Mouse (Mus musculus): Measurements from ENCODE around the gene Rhebl1. TPM values are rescaled to one million over a fixed set of nuclear protein-coding genes. Genes with fewer than 3 reads are reported as not detected.

Gene Rhebl1
- polyA plus RNA-seq, 1 experiment from 2014 or later: 20.1 TPM

- peaks cover 42% of the 10 kb centered on the region for H3K27me3 ChIP-seq
- no peak overlapping the region for H3K27ac ChIP-seq
- peaks cover 15% of the 10 kb centered on the region for H3K4me1 ChIP-seq
- peaks cover 36% of the 10 kb centered on the region for H3K36me3 ChIP-seq (replicated peaks)
- WGBS: 56% methylated on average over 1 of the region's 1 CpGs
- H3K9me3 ChIP-seq: no peaks in the 10 kb centered on the region
- no peak overlapping the region for H3K4me3 ChIP-seq (replicated peaks)
- ATAC-seq (ENCODE audit: low FRiP score): no peak
- no peak overlapping the region for H3K4me2 ChIP-seq
- H3K9ac ChIP-seq: no peak overlapping the region
Observed at GRCm38 (mm10) chr15:98901530-98901929, 7.2 kb upstream of the Rhebl1 start.

GRCm38 (mm10) chr15:98897928-98898800 is 3.8 kb upstream of the Rhebl1 start, which contains the start of gene Dhh:
Gene Dhh, minus strand, starts transcription at chr15:98898540.
- Histone ChIP-seq H3K9me3 (no peaks in the 10 kb centered on the region), H3K4me2 (peak within 1 kb of the TSS; percentile 45), H3K27ac (no peak within 1 kb of the TSS), H3K4me3 (replicated peaks) (peak within 1 kb of the TSS; percentile 24), H3K9ac (0 out of 2 replicates have a peak within 1 kb of the TSS, but pooled peaks have one; percentile 9), H3K4me1 (peaks cover 44% of the 10 kb centered on the region), H3K27me3 (peaks cover 76% of the 10 kb centered on the region), H3K36me3 (replicated peaks) (peaks cover 3% of the 10 kb centered on the region; the same call in 1 of the 2 replicates)
- ATAC-seq (ENCODE audit: low FRiP score): peak; percentile 34
- WGBS: 1% methylated on average over 41 of the region's 41 CpGs

GRCm38 (mm10) chr15:98897495-98897894 is 3.2 kb upstream of the Rhebl1 start:
- peak overlapping the region; percentile 45 for H3K4me2 ChIP-seq
- H3K4me1 ChIP-seq: peaks cover 44% of the 10 kb centered on the region
- no peaks in the 10 kb centered on the region for H3K36me3 ChIP-seq (replicated peaks)
- no peak overlapping the region for H3K27ac ChIP-seq
- no peaks in the 10 kb centered on the region for H3K9me3 ChIP-seq
- H3K27me3 ChIP-seq: peaks cover 83% of the 10 kb centered on the region
- WGBS: 2% methylated on average over 10 of the region's 10 CpGs
- ATAC-seq (ENCODE audit: low FRiP score): no peak
- H3K9ac ChIP-seq: no peak overlapping the region
- H3K4me3 ChIP-seq (replicated peaks): peak overlapping the region; percentile 24

GRCm38 (mm10) chr15:98895635-98896589 is 1.6 kb upstream of the Rhebl1 start:
- Histone ChIP-seq H3K9ac (peak overlapping the region; percentile 46), H3K4me1 (peaks cover 47% of the 10 kb centered on the region), H3K27me3 (peaks cover 97% of the 10 kb centered on the region), H3K36me3 (replicated peaks) (no peaks in the 10 kb centered on the region), H3K4me2 (peak overlapping the region; percentile 56), H3K27ac (0 out of 2 replicates have a peak overlapping the region, but pooled peaks have one; percentile 19), H3K9me3 (no peaks in the 10 kb centered on the region), H3K4me3 (replicated peaks) (peak overlapping the region; percentile 47)
- WGBS: 1% methylated on average over 41 of the region's 41 CpGs
- ATAC-seq (ENCODE audit: low FRiP score): 0 out of 2 replicates have a peak, but pooled peaks have one; percentile 13

GRCm38 (mm10) chr15:98894746-98895634 is 650 bp upstream of the Rhebl1 start:
- no peaks in the 10 kb centered on the region for H3K36me3 ChIP-seq (replicated peaks)
- peak; percentile 34; the same call in 1 of the 2 replicates for ATAC-seq (ENCODE audit: low FRiP score)
- H3K27me3 ChIP-seq: peaks cover 89% of the 10 kb centered on the region
- H3K4me3 ChIP-seq (replicated peaks): peak overlapping the region; percentile 47
- whole genome bisulfite sequencing: 2% methylated on average over 38 of the region's 38 CpGs
- peak overlapping the region; percentile 46 for H3K9ac ChIP-seq
- H3K9me3 ChIP-seq: no peaks in the 10 kb centered on the region
- H3K27ac ChIP-seq: 0 out of 2 replicates have a peak overlapping the region, but pooled peaks have one; percentile 19
- H3K4me2 ChIP-seq: peak overlapping the region; percentile 91
- peaks cover 47% of the 10 kb centered on the region for H3K4me1 ChIP-seq

- Histone ChIP-seq H3K4me3 (replicated peaks) (no peak overlapping the region), H3K27ac (no peak overlapping the region), H3K4me2 (no peak overlapping the region), H3K4me1 (peaks cover 40% of the 10 kb centered on the region), H3K27me3 (peaks cover 70% of the 10 kb centered on the region), H3K36me3 (replicated peaks) (no peaks in the 10 kb centered on the region), H3K9ac (no peak overlapping the region), H3K9me3 (no peaks in the 10 kb centered on the region)
- 38% methylated on average over 4 of the region's 4 CpGs for WGBS
- ATAC-seq (ENCODE audit: low FRiP score): no peak
Observed at GRCm38 (mm10) chr15:98893036-98893435, 1.3 kb downstream of the Rhebl1 start.

GRCm38 (mm10) chr15:98891907-98892606 is 2.3 kb downstream of the Rhebl1 start:
- ATAC-seq (ENCODE audit: low FRiP score): peak; percentile 39; the same call in 1 of the 2 replicates
- Histone ChIP-seq H3K4me1 (peaks cover 32% of the 10 kb centered on the region), H3K27me3 (peaks cover 60% of the 10 kb centered on the region), H3K4me2 (no peak overlapping the region), H3K27ac (no peak overlapping the region), H3K9me3 (no peaks in the 10 kb centered on the region), H3K9ac (no peak overlapping the region), H3K36me3 (replicated peaks) (no peaks in the 10 kb centered on the region), H3K4me3 (replicated peaks) (no peak overlapping the region)
- 41% methylated on average over 6 of the region's 6 CpGs for WGBS

- Histone ChIP-seq H3K27me3 (peaks cover 52% of the 10 kb centered on the region), H3K9me3 (no peaks in the 10 kb centered on the region), H3K27ac (no peak overlapping the region), H3K4me2 (peak overlapping the region; percentile 25; the same call in 1 of the 2 replicates), H3K4me1 (peaks cover 31% of the 10 kb centered on the region), H3K4me3 (replicated peaks) (no peak overlapping the region), H3K36me3 (replicated peaks) (no peaks in the 10 kb centered on the region), H3K9ac (no peak overlapping the region)
- ATAC-seq (ENCODE audit: low FRiP score): no peak
- 9% methylated on average over 19 of the region's 19 CpGs for WGBS
Observed at GRCm38 (mm10) chr15:98891198-98891742, 3.1 kb downstream of the Rhebl1 start.

GRCm38 (mm10) chr15:98887526-98887925 is 6.8 kb downstream of the Rhebl1 start:
- Histone ChIP-seq H3K9me3 (no peaks in the 10 kb centered on the region), H3K27me3 (peaks cover 15% of the 10 kb centered on the region), H3K9ac (no peak overlapping the region), H3K4me3 (replicated peaks) (no peak overlapping the region), H3K27ac (no peak overlapping the region), H3K4me1 (peaks cover 3% of the 10 kb centered on the region; the same call in 1 of the 2 replicates), H3K36me3 (replicated peaks) (no peaks in the 10 kb centered on the region), H3K4me2 (no peak overlapping the region)
- ATAC-seq (ENCODE audit: low FRiP score): no peak
- 81% methylated on average over 7 of the region's 7 CpGs for WGBS

- peaks cover 8% of the 10 kb centered on the region for H3K27me3 ChIP-seq
- H3K9ac ChIP-seq: no peak overlapping the region
- H3K4me3 ChIP-seq (replicated peaks): no peak overlapping the region
- no peak overlapping the region for H3K4me2 ChIP-seq
- H3K36me3 ChIP-seq (replicated peaks): no peaks in the 10 kb centered on the region
- no peaks in the 10 kb centered on the region for H3K9me3 ChIP-seq
- WGBS: 69% methylated on average over 8 of the region's 8 CpGs
- H3K4me1 ChIP-seq: peaks cover 5% of the 10 kb centered on the region
- H3K27ac ChIP-seq: no peak overlapping the region
- no peak for ATAC-seq (ENCODE audit: low FRiP score)
Observed at GRCm38 (mm10) chr15:98886667-98887387, 7.5 kb downstream of the Rhebl1 start.
